Mouse (Mus musculus) layer of hippocampus, postnatal 10 days (tissue): ENCODE results near the gene Fcho2. TPM values are rescaled to one million over a fixed set of nuclear protein-coding genes. Genes with fewer than 3 reads are reported as not detected.
A peak's percentile ranks its signal among the peaks of the same experiment; 100 is the strongest.

Source experiments
- DNase-seq, 2 experiments: peaks; one replicate each; pipeline ENCODE4 v3.0.0; 2021; ENCODE audit warnings: low spot score in 2 of 2
- total RNA-seq, 2 experiments: library from RNA; stranded (reverse); gene quantifications; 2 replicates each; pipeline ENCODE4 v1.2.3; 2021

Gene Fcho2
- total RNA-seq, 2 experiments from 2014 or later: 36.0 to 37.1 TPM

DNA sequence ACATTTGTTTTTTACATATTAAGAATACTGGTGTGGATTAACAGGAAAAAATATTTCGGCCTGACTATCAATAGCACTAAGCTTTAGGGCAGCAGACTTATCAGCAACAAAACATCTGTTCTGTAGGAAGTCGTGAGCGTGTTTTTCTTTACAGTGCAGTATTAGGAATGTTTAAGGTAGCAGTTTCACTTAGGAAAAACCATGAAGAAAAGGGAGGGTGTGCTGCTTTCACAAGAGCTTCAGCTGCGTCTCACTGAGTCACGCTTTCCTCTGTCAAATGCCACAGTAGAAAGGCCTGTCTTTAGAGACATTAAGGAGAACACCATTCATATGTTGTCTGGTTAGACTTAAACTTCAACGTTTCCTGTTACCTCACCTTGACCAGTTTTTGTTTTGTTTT lies 5.1 kb downstream of the Fcho2 start:
- DNase-seq: no peak

DNA sequence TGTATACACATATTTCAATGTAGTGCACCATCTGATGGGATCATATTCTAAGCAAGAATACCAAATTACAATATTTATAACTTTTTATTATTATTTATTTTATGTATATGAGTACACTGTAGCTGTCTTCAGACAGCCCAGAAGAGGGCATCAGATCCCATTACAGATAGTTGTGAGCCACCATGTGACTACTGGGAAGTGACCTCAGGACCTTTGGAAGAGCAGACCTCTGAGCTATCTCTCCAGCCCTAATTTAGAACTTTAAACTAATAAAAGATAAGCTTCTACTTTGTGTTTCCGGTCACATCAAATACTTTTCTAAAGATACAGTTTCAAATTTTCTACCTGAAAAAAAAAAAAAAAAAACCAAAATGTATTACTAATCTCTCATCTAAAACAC lies 6.2 kb downstream of the Fcho2 start:
- DNase-seq: no peak

DNA sequence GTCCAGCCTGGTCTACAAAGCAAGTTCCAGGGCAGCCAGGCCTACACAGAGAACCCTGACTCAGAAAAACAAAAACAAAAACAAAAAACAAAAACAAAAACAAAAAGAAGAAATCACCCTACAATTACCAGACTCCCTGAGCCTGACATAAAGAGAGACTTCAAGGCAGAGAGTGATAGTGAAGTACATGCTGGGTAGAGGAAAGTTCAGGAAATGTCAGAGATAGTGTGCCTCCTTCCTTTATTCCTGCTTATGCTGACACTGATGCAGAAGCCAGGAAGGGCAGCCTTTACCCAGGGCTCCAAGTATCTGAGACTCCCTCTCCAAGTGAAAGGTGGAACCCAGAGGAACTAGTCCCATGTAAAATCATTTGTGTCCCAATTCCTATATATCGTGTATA lies 10.8 kb downstream of the Fcho2 start:
- no peak for DNase-seq

DNA sequence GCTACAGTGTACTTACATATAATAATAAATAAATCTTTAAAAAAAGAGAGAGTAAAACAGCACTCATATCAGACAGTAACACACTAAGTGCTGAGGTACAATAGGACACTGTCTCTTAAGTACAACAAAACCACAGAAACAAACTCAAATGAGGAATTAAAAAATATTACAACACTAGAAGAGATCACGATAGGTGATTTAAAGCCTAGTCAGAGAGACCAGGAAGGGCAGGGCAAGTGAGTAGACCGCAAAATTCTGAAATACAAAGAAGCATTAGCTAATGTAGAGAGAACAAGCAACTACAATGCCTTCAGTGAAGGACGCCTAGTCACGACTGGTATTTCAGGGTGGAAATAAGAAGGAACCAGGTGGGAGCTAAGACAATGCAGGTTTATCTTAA lies 11.6 kb downstream of the Fcho2 start:
- DNase-seq: no peak

DNA sequence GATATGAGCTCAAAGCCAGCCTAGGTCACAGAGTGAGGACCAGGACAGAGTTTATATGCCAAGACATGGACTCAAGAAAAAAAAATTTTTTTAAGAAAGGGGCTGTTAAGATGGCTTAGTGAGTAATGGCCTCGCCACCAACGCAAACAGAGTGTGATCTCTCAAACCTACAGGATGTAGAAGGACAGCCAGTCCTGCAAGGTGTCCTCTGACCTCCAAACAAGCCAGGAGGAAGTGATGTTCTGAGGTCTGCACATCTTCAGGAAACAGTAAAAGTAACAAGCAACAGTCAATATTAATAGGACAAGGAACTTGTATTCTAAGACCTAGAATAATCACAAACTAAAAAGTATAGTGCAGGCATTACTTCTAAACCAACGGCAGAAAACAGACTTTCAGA lies 12.3 kb downstream of the Fcho2 start:
- no peak for DNase-seq

DNA sequence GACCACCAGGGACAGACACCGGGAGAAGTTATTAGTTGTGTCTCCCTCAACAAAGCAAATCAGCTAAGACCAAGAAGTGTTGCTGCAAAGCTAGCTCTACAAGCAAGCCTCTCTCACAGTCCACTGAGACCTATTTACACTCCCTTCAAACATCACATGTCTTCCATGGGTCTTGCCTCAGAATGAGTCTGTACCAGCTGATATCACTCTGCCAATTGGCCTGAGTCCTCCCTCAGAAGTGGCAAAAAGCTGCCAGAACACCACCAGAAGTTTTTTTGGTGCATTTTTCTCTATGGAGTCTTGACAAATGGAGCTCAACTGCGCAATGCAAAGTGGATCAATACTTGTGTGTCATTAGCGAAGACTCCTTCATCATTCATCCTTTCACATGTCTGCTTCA lies 19.7 kb downstream of the Fcho2 start:
- DNase-seq: no peak

DNA sequence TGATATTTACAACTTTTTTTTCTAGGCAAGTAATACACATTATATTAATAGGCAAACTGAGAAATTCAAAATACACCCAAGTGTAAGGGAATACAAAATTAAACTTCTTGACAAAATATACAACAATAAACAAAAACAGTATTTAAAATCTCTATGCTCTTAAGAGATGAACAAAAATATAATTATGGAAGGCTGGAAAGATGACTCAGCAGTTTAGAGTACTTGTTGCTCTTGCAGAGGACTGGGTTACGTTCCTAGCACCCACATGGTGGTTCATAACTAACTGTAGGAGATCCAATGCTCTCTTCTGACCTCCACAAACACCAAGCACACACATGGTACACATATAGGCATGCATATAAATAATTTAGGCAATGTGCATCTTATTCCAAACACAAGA lies 22.4 kb downstream of the Fcho2 start:
- DNase-seq: no peak

DNA sequence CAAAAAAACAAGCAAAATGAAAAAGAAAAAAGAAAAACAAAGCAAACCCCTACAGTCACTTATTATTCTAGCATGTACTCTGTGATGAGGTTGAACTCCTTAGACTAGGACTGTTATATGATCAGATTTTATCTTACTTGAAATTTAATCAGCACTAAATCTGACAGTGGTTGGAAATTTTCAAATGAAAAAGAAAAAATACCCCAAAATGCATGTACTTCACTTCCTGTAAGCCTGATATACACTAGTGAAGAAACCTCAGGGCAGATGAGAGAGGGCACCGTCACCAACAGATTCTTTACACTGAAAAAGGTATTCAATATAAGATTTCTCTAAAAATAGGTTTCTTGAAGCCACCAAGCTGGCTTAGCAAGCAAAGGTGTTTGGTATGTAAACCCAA lies 23.6 kb downstream of the Fcho2 start:
- DNase-seq: no peak

DNA sequence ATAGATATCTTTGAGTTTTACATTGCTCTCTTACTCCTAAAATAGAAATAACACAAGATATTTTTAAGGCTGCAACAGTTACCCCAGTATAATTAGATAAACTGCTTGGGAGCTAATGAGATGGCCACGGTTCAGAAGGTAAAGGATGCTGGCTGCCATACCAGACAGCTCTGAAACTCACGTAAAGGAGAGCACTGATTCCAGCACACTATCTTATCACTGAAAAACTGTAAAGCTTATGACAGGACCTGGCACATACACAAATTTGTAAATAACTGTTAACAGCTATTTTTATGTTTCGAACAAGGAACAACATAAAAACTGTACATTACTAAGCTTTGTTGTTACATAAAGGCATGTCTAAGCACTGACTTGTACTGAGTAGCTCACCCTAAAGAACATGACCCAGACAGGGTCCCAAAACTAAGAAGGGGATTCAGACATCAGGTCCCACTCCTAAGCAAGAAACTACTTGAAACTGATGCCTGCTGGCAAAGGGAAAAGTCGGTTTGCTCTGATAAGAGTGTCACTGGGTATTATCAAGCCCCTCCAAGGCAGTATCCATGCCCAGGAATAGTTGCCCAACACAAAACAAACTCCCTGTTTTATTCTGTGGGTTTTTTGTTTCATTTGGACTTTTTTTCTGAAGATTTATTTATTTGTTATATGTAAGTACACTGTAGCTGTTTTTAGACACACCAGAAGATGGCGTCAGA lies 28.1 kb downstream of the Fcho2 start:
- no peak for DNase-seq

DNA sequence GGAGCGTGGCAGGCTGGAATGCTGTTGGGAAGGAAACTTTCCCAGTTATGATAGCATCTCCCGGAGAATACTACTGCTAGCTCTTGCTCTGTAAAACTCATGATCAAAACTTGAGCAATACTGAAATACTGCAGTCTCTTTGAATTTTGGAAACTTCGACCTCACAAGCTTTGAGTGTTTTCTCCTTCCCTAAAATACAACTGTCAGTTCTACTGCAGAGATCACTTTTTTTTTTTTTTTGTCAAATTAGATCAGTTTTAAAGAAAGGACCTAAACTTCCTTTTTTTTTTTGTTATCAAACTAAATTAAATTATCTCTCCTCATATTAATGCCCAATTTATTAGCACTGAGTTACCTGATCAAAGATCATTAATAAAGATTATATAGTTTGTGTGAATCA lies 37.3 kb downstream of the Fcho2 start:
- no peak for DNase-seq

DNA sequence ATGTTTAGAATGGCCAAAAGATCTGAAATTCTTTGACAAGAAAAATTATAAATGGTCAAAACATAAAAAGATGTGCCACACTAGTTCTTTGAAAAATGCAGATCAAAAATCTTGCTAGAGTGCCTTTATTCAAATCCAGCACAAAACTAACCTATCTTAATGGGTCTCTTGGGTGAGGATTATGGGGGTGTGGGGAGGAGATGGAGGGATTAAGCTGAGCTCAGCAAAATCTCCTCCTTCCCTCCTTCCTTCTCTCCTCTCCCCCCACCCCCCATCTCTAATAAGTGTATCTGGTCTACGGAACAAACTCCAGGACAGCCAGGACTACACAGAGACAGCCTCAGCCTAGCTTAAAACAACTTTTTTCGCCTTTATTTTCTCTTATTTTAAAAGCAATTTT lies 43.8 kb downstream of the Fcho2 start:
- no peak for DNase-seq

DNA sequence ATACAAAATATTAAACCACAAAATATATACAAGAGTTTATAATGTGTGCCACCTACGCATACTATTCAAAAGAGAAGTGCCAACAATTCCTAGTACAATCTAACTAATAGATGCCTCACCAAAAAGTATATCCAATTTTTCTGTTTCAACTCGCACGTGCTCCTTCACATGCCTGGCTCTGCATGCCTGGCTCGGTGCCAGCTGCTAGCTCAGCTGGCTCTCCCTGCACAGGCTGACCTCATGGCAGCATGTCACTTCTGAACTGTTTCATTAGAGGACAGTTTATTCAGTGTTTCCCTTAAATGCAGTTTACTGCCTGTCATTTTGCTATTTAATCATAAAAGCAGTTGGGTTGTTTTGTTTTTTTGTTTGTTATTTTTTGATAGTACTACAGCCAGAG lies 46.9 kb downstream of the Fcho2 start:
- peak; percentile 30 to 37 for DNase-seq

DNA sequence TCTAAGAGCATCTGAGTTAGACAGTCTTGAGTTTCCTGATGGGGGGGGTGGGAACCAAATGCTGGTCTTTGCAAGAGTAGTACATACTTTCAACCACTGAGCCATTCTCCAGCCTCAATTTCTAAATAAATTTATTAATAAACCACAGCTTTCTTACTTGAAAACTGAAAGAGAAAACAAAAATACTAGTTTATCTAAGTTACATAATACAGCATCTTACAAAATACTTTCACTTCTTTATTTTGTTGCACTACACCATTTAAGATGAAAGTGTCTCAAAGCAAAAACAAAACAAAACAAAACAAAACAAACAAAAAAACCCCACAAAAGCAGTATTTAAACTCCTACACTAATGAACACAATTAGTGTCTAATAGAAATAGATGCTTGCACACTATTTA lies 53.5 kb downstream of the Fcho2 start:
- DNase-seq: no peak

DNA sequence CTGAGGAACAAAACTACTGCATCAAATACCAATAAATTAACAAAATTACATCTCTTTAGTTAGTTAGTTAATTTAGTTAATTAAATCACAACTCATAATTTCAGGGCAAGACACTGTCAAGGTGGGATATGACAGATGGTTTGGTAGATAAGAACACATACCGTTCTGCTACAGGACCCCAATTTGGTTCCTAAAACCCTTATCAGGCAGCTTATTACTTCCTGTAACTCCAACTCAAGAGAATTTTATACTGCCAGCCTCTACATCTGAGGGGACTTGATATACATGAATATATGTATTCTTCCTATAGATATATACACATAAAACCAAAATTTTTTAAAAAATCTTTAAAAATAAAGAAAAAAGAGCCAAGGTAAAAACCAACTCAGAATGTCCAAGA lies 59.4 kb downstream of the Fcho2 start:
- no peak for DNase-seq

DNA sequence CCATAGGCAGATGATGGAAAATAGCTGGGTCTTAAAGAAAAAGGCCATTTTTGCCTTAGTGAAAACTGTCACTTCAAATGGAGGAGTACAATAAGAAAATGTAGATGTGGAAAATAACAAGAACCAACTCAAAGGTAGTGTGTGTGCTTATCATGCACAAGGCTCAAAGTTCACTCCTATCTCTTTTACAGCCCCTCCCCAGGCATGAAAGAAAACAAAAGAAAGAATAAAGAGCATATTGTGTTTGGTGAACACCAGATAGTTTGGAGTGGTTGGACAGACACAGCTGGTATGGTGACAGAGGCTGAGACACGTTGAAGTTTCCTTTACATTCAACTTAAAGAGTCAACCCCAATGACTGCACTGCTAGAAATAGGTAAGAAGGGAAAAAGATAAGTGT lies 70.6 kb downstream of the Fcho2 start:
- no peak for DNase-seq

DNA sequence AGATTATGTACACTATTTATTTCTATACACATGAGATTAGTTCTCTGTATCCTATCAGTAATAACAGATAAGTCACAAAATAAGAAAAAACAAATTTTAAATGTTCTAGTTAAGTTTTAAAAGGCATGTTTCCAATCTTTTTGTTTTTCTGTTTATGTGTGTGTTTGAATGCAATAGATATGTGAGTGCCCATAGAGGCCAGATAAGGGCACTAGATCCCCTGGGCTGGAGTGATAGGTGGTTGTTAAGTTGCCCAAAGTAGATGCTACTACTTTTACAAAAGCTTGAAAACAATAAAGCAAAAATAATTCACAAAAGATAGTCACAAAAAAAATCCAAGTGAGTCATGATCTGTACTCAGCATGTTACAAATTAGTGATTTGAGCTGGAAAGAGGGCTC lies 71.4 kb downstream of the Fcho2 start:
- DNase-seq: no peak

DNA sequence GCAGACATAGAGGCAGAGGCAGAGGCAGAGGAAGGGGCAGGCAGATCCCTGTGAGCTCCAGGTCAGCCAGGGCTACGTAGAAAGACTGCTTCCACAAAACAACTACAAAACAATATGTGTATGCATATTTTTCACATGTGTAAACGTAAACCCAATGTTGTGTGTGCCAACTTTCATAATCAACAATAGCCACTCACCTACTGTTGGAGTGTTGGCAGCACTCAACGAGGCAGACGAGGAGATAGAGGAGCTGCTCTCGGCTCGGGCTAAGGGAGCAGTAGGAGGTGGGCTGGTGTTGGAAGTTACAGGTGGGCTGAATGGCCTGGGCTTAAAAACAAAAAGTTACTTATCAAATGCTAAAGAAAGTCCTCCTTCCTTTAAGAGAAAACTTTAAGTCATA lies 72.0 kb downstream of the Fcho2 start:
- DNase-seq: no peak

DNA sequence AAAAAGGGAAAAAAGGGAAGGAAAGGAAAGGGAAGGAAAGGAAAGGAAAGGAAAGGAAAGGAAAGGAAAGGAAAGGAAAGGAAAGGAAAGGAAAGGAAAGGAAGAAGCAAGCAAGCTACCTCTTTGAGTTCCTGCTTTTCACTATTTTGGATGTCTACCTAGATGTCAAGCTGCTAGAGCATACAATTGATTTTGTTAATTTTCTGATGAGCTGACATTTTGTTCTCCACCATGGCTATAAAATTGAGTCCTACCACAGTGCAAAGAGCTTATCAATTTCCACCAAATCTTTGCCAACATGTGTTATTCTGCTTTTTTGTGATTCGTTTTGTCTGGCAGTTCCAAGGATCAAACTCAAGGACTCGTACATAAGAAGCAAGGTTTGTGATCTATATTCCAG lies 77.0 kb downstream of the Fcho2 start:
- no peak for DNase-seq

DNA sequence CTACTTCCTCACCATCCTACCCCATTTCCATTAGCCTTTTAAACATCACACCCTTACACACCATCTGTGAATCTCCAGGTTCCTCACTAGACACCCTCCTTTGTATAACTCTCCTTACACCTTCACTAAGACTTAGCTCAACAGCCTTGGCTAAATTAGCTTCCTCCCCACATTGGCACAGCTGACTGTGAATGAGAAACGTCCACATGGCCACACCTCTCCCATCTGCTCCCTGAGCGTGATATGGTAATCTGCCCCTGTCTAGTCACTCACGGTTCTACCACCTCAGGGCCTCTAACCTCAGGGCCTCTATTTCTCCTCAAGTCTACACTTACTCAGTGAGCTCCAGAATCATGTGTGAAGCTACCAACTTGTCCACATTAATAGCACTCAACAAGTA lies 82.0 kb downstream of the Fcho2 start:
- no peak for DNase-seq

DNA sequence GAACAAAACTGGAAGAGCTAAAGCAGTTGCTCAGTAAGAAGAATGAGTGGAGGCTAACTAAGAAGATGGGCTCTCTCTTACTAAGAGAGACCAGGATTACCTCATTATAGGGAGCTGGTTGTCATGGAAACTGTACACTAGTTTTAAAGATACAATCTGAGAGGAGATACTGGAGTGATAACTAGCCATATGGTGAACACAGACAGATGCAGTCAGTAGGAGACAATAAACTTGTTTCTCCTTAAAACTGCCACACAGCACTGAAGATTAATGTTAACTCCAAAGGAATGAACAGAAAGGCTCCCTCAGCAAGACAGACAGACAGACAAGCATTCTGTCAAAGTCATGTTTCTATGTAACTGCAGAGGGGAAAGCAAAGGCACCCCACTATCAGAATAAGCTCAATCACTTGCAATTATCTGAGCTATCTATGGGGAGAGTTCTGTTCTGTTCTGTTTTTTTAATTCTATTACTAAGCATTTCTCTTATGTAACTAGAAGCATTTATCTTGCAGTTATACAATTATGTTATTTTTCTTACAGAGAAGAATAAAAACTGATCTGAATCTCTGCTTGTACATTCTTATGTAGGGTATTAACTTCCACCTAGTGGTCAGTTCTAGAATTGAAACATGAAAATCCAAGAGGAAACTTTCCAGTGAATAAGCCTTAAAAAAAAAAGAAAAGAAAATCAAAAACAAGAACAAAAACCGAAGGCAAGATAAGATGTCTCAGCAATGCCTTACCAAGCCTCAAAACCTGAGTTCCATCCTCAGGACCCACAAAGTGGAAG lies 85.8 kb downstream of the Fcho2 start:
- no peak for DNase-seq

DNA sequence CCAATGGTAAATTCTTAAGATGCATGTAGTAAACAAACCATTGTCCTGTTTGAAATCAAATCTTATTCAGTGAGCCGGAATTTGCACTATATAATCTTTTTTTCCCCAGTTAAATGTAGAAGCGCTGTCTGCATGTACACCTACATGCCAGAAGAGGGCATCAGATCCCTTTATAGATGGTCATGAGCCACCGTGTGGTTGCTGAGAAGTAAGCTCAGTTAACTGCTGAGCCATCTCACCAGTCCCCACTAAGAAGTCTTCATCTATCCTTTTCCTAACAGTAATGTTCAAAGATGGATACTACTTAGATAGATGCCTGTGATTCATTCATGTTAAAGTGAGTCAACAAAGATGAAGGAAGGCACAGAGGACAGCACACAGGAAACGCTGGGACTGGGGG lies 88.8 kb downstream of the Fcho2 start:
- DNase-seq: no peak

DNA sequence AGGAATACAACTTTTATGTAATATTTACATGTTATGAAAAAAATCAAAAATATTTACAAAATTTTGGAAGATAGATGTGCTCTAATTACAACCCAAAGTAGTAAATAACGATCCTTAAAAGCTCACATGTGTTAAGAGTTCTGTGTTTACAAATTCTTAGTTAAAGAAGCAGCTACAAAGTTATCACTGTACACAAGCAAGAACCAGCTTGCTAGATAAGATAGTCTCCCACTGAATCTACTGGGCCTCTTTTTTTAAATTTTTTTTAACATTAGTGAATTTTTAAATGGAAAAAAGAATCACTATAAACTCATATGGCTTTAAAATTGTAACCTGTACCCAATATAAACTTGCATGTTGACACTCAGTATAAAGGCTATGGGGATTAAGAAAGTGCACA lies 91.8 kb downstream of the Fcho2 start:
- no peak for DNase-seq

DNA sequence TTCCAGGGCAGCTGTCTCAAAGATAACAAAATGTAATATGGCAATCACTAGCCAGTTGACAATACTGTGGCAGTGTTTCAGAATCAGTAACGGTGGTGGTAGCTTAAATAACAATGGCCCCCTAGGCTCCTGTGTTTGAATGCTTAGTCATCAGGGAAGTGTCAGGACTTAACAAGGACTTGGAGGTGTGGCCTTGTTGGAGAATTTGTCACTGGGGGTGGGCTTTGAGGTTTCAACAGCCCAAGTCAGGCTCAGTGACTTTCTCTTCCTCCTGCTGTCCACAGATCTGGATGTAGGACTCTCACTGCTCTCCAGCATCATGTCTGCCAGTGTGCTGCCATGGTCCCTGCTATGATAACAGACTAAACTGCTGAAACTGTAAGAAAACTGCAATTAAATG lies 93.0 kb downstream of the Fcho2 start:
- no peak for DNase-seq
